Mouse (Mus musculus): Measurements from ENCODE around the gene Relb.

DNA sequence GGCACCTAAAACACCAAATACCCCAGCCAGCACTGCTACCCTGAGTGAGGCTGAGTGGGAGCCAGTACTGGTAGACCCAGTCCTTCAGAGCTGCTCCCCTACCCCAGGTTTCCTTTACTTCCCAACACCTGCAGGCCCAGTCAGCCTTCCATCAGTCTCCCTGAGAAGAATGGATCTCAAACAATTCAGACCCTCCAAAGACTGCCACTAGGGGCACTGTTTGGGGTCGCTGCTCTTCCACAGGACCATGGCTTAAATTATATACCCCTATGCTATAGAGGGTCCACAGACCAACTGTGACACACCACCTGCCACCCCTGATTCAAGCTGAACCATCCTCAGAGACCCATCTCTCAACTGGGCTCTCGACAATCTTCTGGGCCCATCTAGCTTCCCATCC, 70.3 kb downstream of the Relb start:
- TF ChIP-seq POLR2A (IDR thresholded peaks at IDR 0.05; ENCODE audit: borderline replicate concordance, extremely low read depth, insufficient read depth, insufficient read length, poor library complexity, severe bottlenecking) (no peak), CTCF (IDR thresholded peaks at IDR 0.05; ENCODE audit: borderline replicate concordance, extremely low read depth, insufficient read depth, insufficient read length) (peak; percentile 68)

All from brain, embryonic 14.5 days (tissue).